Mouse (Mus musculus) brain, embryonic 14.5 days (tissue): ENCODE measurements at regions not wholly inside any gene's neighbourhood (a gene's known extent, or its start where the extent isn't known, plus 50 kb on each side); places are given as distances from the start of the nearest gene placed in this dataset.

ENCODE experiments used
- DNase-seq: peaks from one replicate; pipeline ENCODE4 v3.0.0-alpha.2; 2011; ENCODE audit warnings: low read depth
- CTCF ChIP-seq: fragments of 200-500 bp; IDR thresholded peaks from 2 replicates; pipeline ENCODE4 v1.5.1; 2012; ENCODE audit warnings: inconsistent platforms, mild to moderate bottlenecking, moderate library complexity, borderline replicate concordance; ENCODE audit not compliant: insufficient read depth, insufficient read length; ENCODE audit errors: extremely low read depth
- POLR2A ChIP-seq: fragments of 200-500 bp; IDR thresholded peaks from 2 replicates; pipeline ENCODE4 v1.6.1; 2012; ENCODE audit warnings: mild to moderate bottlenecking, inconsistent platforms, borderline replicate concordance; ENCODE audit not compliant: poor library complexity, insufficient read depth, insufficient read length, severe bottlenecking; ENCODE audit errors: extremely low read depth

GRCm38 (mm10) chr8:36030237-36030636 is 264.6 kb downstream of the Gm19410 start:
- no peak for DNase-seq
- no peak for TF ChIP-seq CTCF
- no peak for TF ChIP-seq POLR2A

DNA sequence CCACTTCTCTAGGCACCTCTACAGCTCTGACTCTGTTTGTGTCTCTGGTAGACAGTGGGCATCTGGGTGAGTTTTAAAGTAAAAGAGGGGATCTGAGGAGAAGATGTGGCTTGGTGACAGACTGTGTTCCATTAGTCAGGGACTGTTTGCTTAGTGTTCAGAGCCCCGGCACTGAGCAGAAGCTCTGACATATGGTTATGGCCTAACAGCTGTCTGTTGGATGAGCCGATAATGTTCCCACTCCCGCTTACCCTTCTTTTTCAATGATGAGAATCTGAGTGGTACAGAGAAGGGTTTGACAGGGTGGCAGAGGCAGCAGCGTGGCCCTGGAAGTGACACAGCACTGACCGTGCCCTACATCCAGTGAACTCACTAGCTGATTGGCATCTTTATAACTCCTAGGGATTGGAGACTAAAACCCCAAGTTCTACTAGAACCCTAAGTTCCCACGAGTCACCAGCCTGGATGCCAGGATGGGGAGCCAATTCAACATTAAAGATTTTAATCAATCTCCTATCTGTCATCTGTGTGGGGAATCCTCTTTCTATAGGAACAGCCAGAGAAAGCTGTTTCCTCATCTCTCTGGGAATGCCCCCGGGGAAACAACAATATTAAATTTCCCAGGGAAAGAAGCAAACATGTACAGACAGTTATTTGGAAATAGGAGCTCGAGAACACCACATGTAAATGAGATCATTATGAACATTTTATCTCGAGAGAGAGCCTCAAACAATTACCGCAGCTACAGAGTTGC is 266.6 kb downstream of the Gm19410 start:
- peak; percentile 50 for DNase-seq
- no peak for TF ChIP-seq CTCF
- no peak for TF ChIP-seq POLR2A

- TF ChIP-seq CTCF (no peak), POLR2A (no peak)
- no peak for DNase-seq
These were observed 269.7 kb downstream of the Gm19410 start for GRCm38 (mm10) chr8:36035339-36035738.

- TF ChIP-seq CTCF (no peak), POLR2A (no peak)
- no peak for DNase-seq
These were observed 270.7 kb downstream of the Gm19410 start for GRCm38 (mm10) chr8:36036271-36036670.

GRCm38 (mm10) chr8:36041222-36041864 is 275.8 kb downstream of the Gm19410 start:
- DNase-seq: no peak
- no peak for TF ChIP-seq POLR2A
- TF ChIP-seq CTCF: no peak

DNA sequence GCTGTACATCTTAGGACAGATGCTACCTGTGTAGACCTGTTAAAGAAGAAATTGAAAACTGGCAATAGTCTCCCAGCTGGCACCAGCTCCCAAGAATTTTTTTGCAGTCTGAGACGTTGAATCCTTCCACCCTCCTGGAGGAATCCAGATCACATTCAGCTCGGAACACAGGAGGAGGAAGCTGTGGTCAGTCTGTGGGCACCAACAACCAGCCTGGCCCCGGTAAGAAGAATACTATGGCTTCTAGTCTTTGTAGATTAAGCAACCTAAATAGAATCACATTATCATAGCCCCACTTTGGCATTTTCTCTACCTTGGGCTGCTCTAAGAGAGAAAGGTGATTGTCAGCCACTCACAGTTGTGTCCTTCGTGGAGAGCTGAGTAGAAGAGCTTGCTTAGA is 277.0 kb downstream of the Gm19410 start:
- no peak for DNase-seq
- TF ChIP-seq POLR2A (no peak), CTCF (no peak)
